10 mouse cellular contexts compared by ENCODE assay signal in the genomic region with DNA sequence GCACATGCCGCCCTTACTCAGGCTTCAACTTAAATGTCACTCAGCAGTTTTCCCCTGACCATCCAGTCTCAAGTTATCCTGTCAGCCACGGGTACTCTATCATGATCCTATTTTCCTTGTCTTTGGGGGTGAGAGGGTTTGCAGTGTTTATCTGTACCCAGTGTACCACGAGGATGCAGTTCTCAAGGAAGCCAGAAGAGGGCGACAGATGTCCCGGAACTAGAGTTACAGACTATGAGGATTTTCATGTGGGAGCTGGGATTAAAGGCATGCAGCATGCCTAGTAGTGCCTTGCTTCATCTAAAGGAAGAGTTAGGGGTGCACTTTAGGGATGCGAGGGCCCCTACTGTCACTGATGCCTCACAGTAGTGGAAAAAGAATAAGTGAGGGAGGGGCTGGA. TPM values are rescaled to one million over a fixed set of nuclear protein-coding genes. Genes with fewer than 3 reads are reported as not detected.
DNase-seq lines count a peak whose midpoint lies in the region; ATAC-seq lines count a peak whose summit lies in the region.
"Had no signal": no experiment of that assay in that cellular context is flagged by ENCODE, and none has a peak within 500 bp of the region (broad histone marks: within the 10 kb centered on the region; RNA-seq: fewer than 3 reads in every experiment).

No protein-coding gene starts in this region.

- no peak for ATAC-seq in liver, embryonic 11.5 days (replicated peaks; ENCODE audit: low FRiP score)
- ATAC-seq in granulocyte monocyte progenitor cell, adult 5-6 weeks (replicated peaks; ENCODE audit: poor library complexity, severe bottlenecking) = no peak
- no peak for ATAC-seq in heart, embryonic 12.5 days (ENCODE audit: insufficient number of reproducible peaks, low FRiP score)

- H3K4me2 ChIP-seq in liver, embryonic 11.5 days = no peak overlapping the region
- no peak overlapping the region for H3K4me2 ChIP-seq in heart, embryonic 12.5 days
- H3K4me2 ChIP-seq: liver, embryonic 15.5 days had no signal

- H3K4me3 ChIP-seq in liver, embryonic 11.5 days (ENCODE audit: low read depth, low read length) = no peak overlapping the region
- no peak overlapping the region for H3K4me3 ChIP-seq in heart, embryonic 12.5 days
- H3K4me3 ChIP-seq: liver, embryonic 15.5 days had no signal

- no peaks in the 10 kb centered on the region for H3K9me3 ChIP-seq in liver, embryonic 11.5 days (ENCODE audit: control insufficient read depth, low read length)
- H3K9me3 ChIP-seq in heart, embryonic 12.5 days (replicated peaks) = no peaks in the 10 kb centered on the region
- H3K9me3 ChIP-seq: liver, embryonic 15.5 days had no signal

- no peak overlapping the region for H3K27ac ChIP-seq in liver, embryonic 11.5 days (ENCODE audit: low read depth, low read length)
- H3K27ac ChIP-seq in heart, embryonic 12.5 days (ENCODE audit: poor library complexity, severe bottlenecking) = no peak overlapping the region
- H3K27ac ChIP-seq: liver, embryonic 15.5 days had no signal

- peak; percentile 53 for DNase-seq in adrenal gland, postnatal 10 days
- no peak for DNase-seq in adrenal gland, postnatal 25 days
- peak; percentile 56 for DNase-seq in liver
- DNase-seq in liver, embryonic 11.5 days (ENCODE audit: low spot score) = no peak
- peak; percentile 50 for DNase-seq in c-Kit-negative CD71-positive TER-119-positive erythroid progenitor cells, embryonic 14.5 days (ENCODE audit: low read depth, low spot score)
- DNase-seq in lung, postnatal 36 days = peak; percentile 59

- no peaks in the 10 kb centered on the region for H3K36me3 ChIP-seq in liver, embryonic 11.5 days (ENCODE audit: control insufficient read depth, insufficient read depth, low read length)
- H3K36me3 ChIP-seq in heart, embryonic 12.5 days = no peaks in the 10 kb centered on the region
- H3K36me3 ChIP-seq: liver, embryonic 15.5 days had no signal

- peaks cover 3% of the 10 kb centered on the region; the same call in 1 of the 2 replicates for H3K27me3 ChIP-seq in liver, embryonic 11.5 days (replicated peaks; ENCODE audit: control insufficient read depth, insufficient read depth, low read length)
- 0 out of 2 replicates have a peak, but pooled peaks cover 6% of the 10 kb centered on the region for H3K27me3 ChIP-seq in heart, embryonic 12.5 days (replicated peaks)
- H3K27me3 ChIP-seq: liver, embryonic 15.5 days had no signal

- H3K9ac ChIP-seq in liver, embryonic 11.5 days (ENCODE audit: low read depth, low read length) = no peak overlapping the region
- no peak overlapping the region for H3K9ac ChIP-seq in heart, embryonic 12.5 days
- H3K9ac ChIP-seq: liver, embryonic 15.5 days had no signal

- H3K4me1 ChIP-seq in liver, embryonic 11.5 days (replicated peaks; ENCODE audit: control insufficient read depth, insufficient read depth, low read length) = peaks cover 13% of the 10 kb centered on the region
- H3K4me1 ChIP-seq in heart, embryonic 12.5 days (replicated peaks) = peaks cover 7% of the 10 kb centered on the region

- 51% methylated on average over 6 of the region's 6 CpGs for WGBS in liver, embryonic 11.5 days
- 61% methylated on average over 6 of the region's 6 CpGs for WGBS in heart, embryonic 12.5 days

RNA-seq across cellular contexts. Expression of gene Spata21, which starts 13.7 kb away (rescaled TPM):
- total RNA-seq in adrenal gland, postnatal 10 days (2021) = not detected
- total RNA-seq in adrenal gland, postnatal 25 days (2021) = not detected in 2 replicates
- polyA plus RNA-seq in liver, embryonic 11.5 days (2014; fragmentation: Nextera tagmentation; extraction: Ambion mirVana) = 0.19 TPM in 1 of 2 replicates, not detected in the other
- total RNA-seq in granulocyte monocyte progenitor cell, adult 5-6 weeks (2014; fragmentation: Nextera tagmentation) = not detected in 2 replicates
- total RNA-seq in granulocyte monocyte progenitor cell, adult 5-6 weeks (2017) = not detected in 2 replicates
- polyA plus RNA-seq in heart, embryonic 12.5 days (2016; fragmentation: Nextera tagmentation; extraction: Ambion mirVana) = not detected in 2 replicates
- polyA plus RNA-seq: C2C12; liver, embryonic 15.5 days had no signal

RNA-seq across cellular contexts. Expression of gene Necap2, which starts 23.7 kb away (rescaled TPM):
- 10 to 100 TPM; 54.5 to 57.1 TPM for total RNA-seq in adrenal gland, postnatal 10 days (2021)
- 56.2 and 67.2 TPM in 2 replicates for total RNA-seq in adrenal gland, postnatal 25 days (2021)
- 178 and 180 TPM in 2 replicates for polyA plus RNA-seq in liver, embryonic 11.5 days (2014; fragmentation: Nextera tagmentation; extraction: Ambion mirVana)
- 30.6 and 52.4 TPM in 2 replicates for total RNA-seq in granulocyte monocyte progenitor cell, adult 5-6 weeks (2014; fragmentation: Nextera tagmentation)
- 45.5 and 54.2 TPM in 2 replicates for total RNA-seq in granulocyte monocyte progenitor cell, adult 5-6 weeks (2017)
- polyA plus RNA-seq in heart, embryonic 12.5 days (2016; fragmentation: Nextera tagmentation; extraction: Ambion mirVana) = 43.2 and 44.3 TPM in 2 replicates

RNA-seq across cellular contexts. Expression of gene Szrd1, which starts 37.7 kb away (rescaled TPM):
- total RNA-seq in adrenal gland, postnatal 10 days (2021) = 100 to 1,000 TPM; 111 to 115 TPM
- 95.3 and 115 TPM in 2 replicates for total RNA-seq in adrenal gland, postnatal 25 days (2021)
- 24.7 and 26.2 TPM in 2 replicates for polyA plus RNA-seq in liver, embryonic 11.5 days (2014; fragmentation: Nextera tagmentation; extraction: Ambion mirVana)
- total RNA-seq in granulocyte monocyte progenitor cell, adult 5-6 weeks (2014; fragmentation: Nextera tagmentation) = 41.1 and 54.8 TPM in 2 replicates
- 58.0 and 63.0 TPM in 2 replicates for total RNA-seq in granulocyte monocyte progenitor cell, adult 5-6 weeks (2017)
- 32.9 and 33.4 TPM in 2 replicates for polyA plus RNA-seq in heart, embryonic 12.5 days (2016; fragmentation: Nextera tagmentation; extraction: Ambion mirVana)

RNA-seq across cellular contexts. Expression of gene Crocc, which starts 41.5 kb away (rescaled TPM):
- 10 to 100 TPM in 1 of 2 experiments, 1 to 10 TPM in 1; 6.7 to 13.2 TPM for total RNA-seq in adrenal gland, postnatal 10 days (2021)
- total RNA-seq in adrenal gland, postnatal 25 days (2021) = 10.2 and 16.1 TPM in 2 replicates
- polyA plus RNA-seq in liver, embryonic 11.5 days (2014; fragmentation: Nextera tagmentation; extraction: Ambion mirVana) = 5.0 and 6.0 TPM in 2 replicates
- total RNA-seq in granulocyte monocyte progenitor cell, adult 5-6 weeks (2014; fragmentation: Nextera tagmentation) = 6.4 and 8.0 TPM in 2 replicates
- 6.5 and 7.0 TPM in 2 replicates for total RNA-seq in granulocyte monocyte progenitor cell, adult 5-6 weeks (2017)
- 6.3 and 6.7 TPM in 2 replicates for polyA plus RNA-seq in heart, embryonic 12.5 days (2016; fragmentation: Nextera tagmentation; extraction: Ambion mirVana)

RNA-seq across cellular contexts. Expression of gene Fbxo42, which starts 45.9 kb away (rescaled TPM):
- 10 to 100 TPM; 16.6 to 21.2 TPM for total RNA-seq in adrenal gland, postnatal 10 days (2021)
- total RNA-seq in adrenal gland, postnatal 25 days (2021) = 19.7 and 24.8 TPM in 2 replicates
- 26.0 and 28.7 TPM in 2 replicates for polyA plus RNA-seq in liver, embryonic 11.5 days (2014; fragmentation: Nextera tagmentation; extraction: Ambion mirVana)
- 16.5 and 18.6 TPM in 2 replicates for total RNA-seq in granulocyte monocyte progenitor cell, adult 5-6 weeks (2014; fragmentation: Nextera tagmentation)
- total RNA-seq in granulocyte monocyte progenitor cell, adult 5-6 weeks (2017) = 7.2 and 7.8 TPM in 2 replicates
- polyA plus RNA-seq in heart, embryonic 12.5 days (2016; fragmentation: Nextera tagmentation; extraction: Ambion mirVana) = 18.2 and 20.0 TPM in 2 replicates

Comparison
In these comparisons a context has a peak if more than half of its experiments do, and no peak if none do; other contexts are left out.
1. DNase-seq: peak in adrenal gland, postnatal 10 days (single experiment), liver (single experiment), c-Kit-negative CD71-positive TER-119-positive erythroid progenitor cells, embryonic 14.5 days (single experiment) and lung, postnatal 36 days (single experiment); none in adrenal gland, postnatal 25 days (single experiment) and liver, embryonic 11.5 days (single experiment).